Mouse (Mus musculus): ENCODE results near the gene Fbp1. TPM values are rescaled to one million over a fixed set of nuclear protein-coding genes. Genes with fewer than 3 reads are reported as not detected.
"Not testable (repeated sequence)": the region's sequence is repeated elsewhere in the genome, so short reads cannot be mapped to it uniquely, and the experiment has no call there.

Fbp1 gene
- total and polyA plus RNA-seq, 3 experiments, result 0.83 to 3.8 (median 0.86) TPM

DNA sequence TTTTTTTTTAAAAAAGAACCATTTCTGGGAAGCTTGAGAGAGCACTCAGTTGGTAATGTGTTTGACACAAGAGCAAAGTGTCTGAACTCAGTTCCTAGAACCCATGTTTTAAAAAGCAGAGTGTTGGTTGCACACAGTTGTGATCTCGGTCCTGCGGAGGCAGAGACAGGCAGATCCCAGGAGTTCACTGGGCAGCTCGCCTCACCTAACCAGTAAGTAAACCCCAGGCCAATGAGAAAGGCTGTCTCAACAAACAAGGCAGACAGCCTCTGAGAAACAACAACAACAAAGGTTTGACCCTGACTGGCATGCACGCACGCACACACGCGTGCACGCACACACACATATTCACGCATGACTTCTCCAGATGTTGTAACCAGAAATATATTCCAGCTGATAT is 4.2 kb downstream of the Fbp1 start:
- DNase-seq, result no peak

DNA sequence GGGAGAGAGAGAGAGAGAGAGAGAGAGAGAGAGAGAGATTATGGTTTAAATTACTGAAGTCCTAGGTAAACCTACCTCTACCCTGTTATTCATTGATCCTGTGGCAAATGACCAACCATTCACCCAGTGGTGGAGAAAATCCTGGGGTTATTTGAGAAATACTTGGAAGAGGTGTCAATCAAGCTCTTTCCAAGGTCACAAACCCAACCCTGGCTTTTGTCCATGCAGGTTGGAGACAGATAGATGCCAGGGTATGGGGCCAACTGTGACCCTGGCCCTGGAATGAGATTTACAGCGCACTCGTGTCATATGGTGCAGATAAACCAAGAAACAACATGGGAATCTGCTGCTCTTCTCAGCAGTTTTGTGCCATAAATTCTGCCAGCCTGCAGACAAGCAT is 4.6 kb downstream of the Fbp1 start:
- peak; percentile 27 for DNase-seq

DNA sequence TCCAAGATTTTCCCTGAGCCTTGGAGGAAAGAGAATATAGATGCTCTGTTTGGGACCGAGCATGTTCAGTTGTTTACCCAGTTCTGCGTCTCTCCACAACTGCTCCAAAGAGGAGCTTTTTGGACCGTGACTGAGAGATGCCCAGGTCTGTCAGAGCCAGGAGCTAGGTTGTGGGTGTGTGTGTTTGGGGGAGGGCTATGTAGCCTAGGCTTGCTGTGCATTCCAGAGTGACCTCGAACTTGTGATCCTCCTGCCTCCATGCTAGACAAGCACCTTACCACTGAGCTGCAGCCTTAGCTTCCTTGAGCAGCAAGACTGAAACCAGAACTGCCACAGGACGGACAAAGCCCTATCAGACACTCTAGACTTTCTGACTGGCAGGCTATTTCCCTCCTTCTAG is 5.2 kb downstream of the Fbp1 start:
- DNase-seq, result no peak

DNA sequence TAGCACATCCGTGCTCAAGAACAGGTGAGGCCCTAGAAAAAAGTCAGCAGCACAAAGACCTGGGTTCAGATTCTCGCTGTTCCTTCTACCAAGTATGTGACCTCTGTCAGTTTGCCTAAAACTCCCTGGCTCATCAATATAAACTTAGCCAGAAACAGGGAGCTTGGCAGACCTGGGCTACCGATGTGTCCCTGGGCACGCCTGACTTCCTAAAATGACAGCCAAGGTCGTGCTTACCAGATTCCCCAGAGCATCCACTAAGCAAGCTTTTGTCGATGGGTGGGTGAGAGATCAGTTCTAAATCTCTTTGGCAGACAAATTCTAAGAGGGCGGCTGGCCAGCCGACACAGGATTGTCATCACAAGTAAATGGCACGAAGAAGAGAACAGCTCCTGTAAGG is 6.7 kb downstream of the Fbp1 start:
- peak; percentile 38 for DNase-seq

DNA sequence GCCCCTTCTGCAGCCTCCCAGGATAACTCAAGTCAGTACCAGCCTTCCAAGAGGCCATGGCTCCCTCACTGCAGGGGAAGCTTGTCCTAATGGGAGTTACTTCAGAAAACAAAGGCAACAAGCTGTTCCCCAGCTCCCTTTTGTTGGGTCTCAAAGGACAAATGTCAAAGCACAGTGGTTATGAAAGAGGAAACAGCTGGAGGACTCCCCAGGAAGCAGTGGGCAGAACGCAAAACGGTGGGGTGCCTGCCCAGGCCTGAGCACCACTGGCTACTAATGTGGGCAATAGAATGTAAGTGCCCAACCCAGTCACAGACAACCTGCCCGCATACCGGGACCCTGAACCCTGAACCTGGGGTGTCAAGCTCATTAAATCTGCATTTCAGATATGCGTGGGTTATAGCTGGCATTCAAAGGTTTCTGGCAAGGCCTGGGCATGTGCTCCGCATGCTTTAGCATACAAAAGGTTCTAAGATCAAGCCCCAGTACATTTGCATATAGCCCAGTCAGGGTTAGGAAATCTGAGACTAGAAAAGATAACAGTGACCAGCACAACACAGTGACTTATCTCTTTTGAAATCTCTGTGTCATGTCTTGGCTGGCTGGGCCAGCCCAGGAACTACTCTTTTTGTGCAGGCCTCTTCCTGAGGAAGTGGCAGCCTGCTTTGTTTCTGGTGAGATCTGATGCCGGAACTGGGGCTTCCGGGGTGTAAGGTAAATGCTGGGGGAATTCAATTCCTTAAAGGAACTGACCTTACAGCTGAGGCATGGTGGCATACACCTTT is 8.1 kb downstream of the Fbp1 start:
- peak; percentile 21 for DNase-seq

DNA sequence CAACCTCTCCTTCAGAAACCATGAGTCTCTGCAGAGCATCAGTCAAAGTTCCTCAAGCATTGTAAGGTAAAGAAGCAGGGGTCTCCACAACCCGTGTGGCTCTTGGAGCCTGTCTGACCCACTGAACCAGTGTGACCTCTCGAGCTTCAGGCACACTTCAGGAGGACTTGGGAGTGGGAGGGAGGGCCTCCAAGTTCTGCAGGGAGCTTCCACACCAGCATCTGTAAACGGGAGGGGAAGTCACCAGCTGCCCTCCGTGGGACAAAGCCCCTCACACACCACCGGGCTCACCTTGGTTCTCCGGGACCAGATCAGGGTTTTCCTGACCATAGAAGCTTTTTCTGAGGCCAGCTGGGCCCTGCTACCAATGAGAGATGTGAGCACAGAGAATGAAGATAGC is 8.7 kb downstream of the Fbp1 start:
- no peak for DNase-seq

DNA sequence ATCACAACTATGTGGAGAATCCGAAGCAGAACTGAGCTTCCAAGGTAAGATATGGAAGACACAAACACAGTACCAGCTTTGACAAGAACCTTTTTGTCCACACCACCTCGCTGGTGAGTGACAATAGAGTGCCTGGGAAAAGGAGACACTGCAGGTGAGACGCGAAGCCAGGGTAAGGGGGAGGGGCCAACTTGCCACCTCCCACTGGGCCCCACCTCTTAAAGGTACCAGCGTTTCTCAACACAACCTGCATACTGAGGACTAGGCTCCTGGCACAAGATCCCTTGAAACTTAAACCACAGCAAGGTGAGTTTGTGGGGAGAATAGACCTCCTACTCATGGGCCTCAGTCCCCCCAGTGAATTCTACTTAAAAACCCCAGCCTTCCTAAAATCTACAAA is 10.8 kb downstream of the Fbp1 start:
- DNase-seq, result no peak

DNA sequence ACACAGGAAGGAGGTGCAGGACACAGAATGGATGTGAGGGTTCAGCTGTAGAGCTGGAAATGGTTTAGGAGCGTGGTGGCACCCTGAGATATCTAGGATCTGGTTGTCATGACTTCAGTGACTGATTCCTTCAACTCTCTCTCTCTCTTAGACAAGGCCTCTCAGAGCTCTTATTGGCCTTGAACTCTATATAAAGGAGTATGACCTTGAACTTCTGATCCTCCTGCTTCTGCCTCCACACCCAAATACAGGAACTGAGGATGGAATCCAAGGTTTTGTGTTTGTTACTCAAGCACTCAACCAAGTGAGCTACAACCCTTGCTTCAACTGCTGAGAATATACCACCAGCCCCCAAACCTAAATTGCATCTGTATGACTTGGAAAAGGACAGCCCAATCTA is 12.0 kb downstream of the Fbp1 start:
- DNase-seq, result no peak

DNA sequence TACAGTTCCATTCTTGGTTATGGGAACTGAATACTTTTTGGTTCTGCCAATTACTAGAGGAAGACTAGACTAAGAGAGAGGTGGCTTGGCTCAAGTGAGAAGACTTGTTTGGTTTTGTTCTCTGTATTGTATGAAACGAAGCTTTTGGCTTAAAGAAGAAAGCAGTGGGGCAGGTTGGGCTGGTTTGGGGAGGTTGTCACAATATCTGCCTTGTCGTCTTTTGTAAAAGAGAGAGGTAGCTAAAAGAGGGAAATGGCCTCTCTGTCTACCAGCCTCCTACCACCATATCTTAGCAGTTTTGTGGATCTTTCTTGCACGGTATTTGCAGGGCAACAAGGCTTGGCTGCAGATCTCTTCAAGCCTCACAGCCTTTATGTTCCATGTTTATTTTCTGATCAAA is 15.8 kb downstream of the Fbp1 start:
- no peak for DNase-seq

DNA sequence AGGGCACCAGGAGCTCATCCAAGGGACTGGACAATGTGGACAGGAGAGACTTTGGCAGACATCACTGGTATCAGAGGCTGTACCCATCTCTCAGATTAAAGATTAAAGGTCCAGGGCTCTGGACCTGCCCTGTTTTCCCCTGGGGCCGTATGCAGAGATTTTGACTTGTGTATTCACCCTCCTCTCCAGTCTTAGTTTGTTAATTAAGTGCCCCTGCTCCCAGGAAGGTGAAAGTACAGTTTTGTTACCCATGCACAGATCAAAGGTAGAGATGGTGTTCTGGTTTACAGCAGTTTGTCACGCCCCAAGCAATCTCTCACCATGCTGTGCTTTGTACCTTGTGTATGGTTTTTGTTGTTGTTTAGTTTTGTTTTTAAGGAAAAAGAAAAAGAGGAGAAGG is 17.5 kb downstream of the Fbp1 start:
- DNase-seq, result no peak

DNA sequence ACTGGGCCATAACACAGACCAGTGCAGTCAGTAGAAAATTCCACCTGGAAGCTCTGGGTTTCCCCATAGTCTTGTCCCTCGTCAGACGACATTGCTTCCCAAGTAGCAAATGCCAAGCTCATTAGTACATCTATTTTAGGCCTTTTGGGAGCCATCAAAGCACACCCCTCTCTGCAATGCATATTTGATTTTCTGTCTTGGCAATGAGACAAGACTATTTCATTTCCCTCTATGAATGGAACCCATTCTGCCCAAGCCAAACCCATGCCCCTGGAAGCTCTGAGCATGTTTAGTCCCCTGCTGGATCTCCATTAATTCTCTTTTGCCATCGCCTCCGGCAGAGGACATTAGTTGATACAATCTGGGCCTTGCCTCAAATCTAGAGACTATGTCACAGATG is 21.3 kb downstream of the Fbp1 start:
- DNase-seq, result no peak

DNA sequence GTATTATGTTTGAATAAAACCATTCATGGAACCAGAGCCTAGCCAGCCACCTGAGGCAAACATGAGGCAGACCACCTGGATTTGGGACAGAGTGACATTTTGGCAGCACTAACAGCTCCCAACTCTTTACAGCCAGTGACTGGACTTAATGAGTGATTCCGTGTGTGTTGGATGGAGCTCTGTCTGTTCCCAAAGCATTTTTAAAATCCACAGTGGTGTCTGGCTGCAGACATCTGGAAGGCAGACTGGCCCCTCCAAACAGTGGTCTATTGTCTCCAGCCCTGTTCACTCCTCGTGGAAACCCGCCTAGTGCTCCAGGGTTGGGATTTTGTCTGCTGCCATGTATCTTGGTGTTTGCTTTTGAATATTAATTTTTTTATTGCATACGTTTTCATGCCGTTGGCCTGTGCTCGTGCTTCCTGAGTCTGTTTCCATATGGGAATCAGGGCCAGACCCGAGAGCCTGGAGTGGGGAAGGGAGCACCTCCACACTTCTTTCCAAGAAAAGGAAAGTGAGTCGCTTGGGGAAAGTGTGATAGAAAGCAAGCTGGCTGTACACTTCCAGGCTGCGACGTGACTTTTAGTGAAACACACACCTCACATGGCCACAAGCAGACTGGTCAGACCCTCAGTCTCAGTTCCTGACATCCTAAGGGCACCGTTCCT is 22.3 kb downstream of the Fbp1 start:
- DNase-seq, result no peak

DNA sequence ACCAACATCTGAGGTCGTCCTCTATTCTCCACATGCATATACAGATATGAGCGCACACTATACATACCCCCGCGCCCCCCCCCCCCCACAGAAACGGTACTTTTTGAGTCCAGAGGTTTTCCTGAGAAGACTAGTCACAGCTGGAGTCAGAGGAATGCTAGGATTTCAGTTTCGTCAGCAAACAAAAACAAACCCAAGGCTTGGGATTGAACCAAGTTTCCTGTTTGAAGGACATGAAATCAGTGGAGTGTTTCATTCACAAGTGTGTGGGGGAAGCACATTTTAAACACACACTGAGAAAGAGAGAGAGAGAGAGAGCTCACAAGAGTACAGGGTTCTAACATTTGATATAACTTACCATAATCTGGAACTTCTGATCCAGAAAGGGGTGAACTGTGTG is 24.3 kb downstream of the Fbp1 start:
- no peak for DNase-seq

DNA sequence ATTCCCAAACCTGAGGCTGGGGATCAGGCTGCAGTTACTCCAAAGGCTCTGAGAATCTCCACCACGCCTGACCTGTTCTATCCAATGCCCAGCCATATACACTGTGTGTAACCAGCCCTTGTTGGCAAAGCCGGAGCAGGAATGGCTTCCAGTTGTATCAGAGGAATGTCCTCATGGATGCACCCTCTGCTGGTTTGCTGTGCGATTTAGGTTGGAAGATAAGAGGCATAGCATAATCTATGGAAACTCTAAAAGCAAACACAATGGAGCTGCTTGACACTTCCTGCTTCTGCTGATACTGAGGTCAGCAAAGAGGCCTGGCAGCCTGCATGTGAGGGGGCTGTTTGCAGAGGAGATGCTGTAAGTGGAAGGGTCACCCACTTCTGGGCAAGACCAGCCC is 25.2 kb downstream of the Fbp1 start:
- DNase-seq, result no peak

DNA sequence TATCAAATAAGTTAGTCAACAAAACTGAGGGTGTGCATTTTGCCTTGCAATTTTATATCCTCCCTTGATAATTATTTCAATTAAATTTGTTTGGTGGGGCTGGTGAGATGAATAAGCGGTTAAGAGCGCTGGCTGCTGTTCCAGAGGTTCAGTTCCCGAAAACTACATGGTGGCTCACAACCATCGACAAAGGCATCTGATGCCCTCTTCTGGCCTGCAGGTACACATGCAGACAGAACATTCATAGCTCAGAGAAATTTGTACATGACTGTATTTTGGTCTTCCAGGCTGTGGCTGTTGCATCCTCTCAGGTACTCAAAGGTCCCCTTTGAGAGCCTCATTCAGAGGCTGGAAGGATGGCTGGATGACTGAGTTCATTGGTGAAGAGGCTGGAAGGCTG is 28.0 kb downstream of the Fbp1 start:
- DNase-seq, result no peak

DNA sequence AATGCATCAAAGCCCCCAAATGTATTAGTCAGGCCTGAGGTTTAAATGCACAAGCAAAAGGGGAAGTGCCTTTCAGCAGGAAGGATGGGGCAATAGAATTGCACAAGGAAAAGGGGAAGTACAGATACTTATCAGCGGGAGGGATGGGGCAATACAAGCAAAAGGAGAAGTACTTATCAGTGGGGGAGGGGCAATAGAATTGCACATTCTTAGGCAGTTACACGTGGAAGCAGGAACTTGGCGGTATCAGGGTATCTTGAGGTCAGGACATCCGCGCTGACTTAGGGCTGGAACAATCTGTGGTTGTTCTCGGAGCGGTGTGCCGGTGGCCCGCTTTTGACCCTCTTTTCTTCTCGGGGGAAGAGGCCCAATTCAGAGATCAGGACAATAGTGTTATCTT is 28.8 kb downstream of the Fbp1 start:
- not testable (repeated sequence) for DNase-seq

DNA sequence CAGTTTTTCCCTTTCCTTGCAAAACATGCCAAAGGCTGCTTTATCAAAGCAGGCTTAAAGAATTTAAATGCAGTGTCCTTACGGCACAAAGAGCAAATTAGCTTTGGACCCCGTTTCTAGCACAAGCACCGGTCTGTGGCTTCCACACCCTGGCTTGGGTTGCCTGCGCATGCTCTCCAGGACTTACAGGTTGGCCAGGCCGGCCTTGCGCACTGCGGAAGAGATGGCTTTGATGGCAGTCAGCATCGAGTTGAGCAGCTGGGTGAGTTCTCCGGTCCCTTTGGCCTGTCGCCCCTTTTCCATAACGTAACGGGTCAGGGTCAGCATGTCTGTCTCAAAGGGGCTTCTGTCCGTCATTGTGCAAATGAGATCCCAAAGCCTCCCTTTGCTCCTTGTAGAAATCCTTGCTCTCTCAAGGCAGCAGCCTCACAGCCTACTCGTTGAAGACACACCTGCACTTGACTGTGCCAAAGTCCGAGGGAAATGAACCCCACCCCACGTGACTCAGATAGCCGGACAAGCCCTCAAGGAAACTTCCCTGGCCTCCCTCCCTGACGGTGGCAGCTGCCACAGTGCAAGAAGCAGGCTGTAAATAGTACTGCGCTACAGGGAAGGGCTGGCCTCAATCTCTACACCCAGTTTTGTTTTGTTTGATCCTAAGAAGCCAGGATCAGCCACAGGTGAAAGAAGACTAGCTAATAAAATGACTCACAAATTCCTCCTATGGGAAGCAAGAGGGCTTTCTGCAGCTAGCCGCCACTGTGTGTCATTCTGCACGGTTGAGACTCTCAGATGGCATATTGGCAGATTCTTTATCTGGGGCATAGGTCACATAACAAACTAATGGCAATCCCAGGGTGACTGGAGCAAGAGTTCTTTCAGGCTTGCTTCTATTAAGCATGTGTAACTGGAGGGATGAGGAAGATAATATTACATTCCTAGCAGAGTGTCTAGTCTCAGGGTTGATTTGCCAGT is 29.9 kb downstream of the Fbp1 start, which contains the start of gene Fbp2:
Fbp2 (minus strand) TSS at position 482 of the 975 bp plus-strand sequence.
- peak; percentile 14 for DNase-seq

DNA sequence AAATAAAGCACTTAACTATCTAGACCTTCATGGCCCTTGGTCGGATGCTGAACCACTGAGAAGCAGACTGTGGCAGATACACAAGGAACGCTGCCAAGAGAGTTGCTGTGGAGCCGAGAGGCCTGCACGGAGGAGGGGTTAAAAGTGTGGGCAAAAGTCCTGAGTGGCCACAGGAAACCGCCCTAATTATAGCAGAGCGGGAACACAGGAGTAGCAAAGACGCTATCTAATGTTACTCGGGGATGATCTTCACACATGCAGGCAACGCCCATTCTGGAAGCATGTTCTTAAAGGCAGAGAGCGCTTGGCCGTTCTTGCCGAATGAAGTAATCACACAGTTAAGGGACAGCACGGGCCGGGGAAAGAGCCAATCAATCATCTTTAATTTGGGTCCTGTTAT is 31.2 kb downstream of the Fbp1 start:
- DNase-seq, result no peak

DNA sequence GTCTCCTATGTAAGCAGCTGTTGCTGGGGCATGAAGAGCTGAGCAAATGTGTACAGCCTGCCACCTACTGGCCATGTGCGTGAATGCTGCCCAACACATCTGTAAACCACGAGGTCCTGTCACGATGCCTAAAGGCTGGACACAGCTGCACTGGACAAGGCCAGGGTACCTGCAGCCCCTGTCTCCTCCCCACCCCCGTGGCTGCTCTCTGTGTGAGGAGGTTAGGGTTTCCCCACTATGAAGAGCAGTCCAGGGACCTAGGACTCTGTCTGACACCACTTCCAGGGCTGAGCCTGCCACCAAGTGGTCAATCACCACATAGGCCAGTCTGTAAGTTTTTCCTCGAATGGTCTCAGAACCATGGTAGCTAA is 31.8 kb downstream of the Fbp1 start:
- DNase-seq, result peak; percentile 83

DNA sequence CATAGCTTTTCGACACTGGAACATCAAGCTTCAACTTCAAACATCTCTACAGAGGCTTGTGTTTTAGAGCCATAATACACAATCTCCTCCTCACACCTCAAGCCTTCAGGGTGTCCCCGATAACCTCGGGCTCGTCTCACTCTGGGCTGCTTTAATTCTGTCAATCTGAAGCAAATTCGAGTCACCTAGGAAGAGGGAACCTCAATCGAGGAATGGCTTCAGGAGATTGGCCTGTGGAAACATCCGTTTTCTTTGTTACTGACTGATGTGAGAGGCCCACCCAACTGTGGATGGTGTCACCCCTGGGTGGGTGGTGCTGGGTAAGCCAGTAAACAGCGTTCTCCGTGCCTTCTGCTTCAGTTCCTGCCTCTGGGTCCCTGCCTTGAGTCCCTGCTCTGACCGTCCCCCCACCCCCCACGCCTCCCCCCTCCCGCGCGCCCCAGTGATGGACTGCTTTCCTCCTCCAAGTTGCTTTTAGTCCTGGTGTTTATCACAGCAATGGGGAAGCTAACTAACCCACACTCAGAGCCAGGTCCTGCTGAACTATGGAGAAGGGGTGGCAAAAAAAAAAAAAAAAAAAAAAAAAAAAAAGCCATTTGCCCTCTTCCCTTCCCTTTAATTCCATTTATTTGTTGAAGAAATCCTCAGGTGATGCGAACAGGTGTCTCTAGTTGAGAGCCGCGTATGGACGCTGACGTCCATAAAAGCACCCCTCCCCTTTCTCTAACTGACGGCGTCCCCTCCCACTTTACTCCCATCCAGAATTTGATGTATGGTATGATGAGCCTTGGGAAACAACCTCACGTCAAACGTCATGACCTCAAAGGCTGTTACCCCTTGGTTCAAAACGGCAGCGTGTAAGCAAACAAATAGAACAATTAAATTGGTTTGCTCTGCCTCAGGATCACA is 32.4 kb downstream of the Fbp1 start:
- DNase-seq, result no peak

DNA sequence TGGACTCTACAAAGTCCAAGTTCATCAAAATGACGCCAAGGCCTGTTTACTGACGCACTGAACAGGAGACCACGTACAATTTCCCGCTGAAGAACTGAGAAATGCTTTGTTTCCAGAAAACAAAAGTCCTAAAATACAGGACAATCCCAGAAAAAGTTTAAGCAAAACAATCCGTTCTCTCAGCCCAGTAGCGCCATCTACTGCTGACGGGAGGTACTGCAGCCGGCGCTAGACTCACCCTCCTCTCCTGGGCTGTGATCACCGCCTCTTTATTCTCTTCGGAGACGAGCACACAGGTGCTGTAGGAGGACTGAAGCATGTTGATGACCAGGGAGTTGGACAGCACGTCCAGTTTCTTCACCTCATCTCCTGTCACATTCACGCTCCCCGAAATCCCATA is 33.4 kb downstream of the Fbp1 start:
- peak; percentile 75 for DNase-seq

DNA sequence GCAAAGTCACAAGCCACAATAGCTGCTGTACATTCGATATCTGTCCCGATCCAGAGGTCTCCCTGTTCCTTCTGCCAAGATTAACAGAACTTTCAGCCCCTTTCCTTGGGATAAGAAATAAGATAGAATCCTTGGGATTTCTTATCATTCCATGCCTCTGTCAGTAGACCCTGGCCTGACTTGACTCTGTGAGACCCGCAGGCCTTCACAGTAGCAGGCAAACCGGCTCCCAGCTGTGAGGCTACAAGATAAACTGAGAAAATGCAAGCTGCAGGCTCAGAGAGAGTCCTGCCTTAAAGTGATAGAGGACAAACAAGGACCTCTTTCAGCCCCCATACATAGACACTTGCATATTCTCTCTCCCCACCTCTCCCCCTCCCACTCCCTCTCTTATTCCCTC is 54.7 kb downstream of the Fbp1 start:
- DNase-seq, result no peak
